Mouse (Mus musculus) embryo, embryonic 10.5 days (tissue): ENCODE measurements at regions not wholly inside any gene's neighbourhood (a gene's known extent, or its start where the extent isn't known, plus 50 kb on each side); places are given as distances from the start of the nearest gene placed in this dataset.

Experiments
- DNase-seq: peaks from one replicate; pipeline ENCODE4 v3.0.0-alpha.2; 2015; ENCODE audit warnings: low spot score

GRCm38 (mm10) chr1:128975586-128975985 is 297.5 kb upstream of the Thsd7b start:
- DNase-seq: no peak

GRCm38 (mm10) chr1:128951436-128951835 is 321.7 kb upstream of the Thsd7b start:
- DNase-seq: no peak

GRCm38 (mm10) chr1:128950512-128950911 is 322.6 kb upstream of the Thsd7b start:
- no peak for DNase-seq

GRCm38 (mm10) chr1:128914811-128915210 is 322.7 kb upstream of the Cxcr4 start:
- no peak for DNase-seq

- DNase-seq: no peak
Observed at GRCm38 (mm10) chr1:128912532-128912931, 320.4 kb upstream of the Cxcr4 start.

- no peak for DNase-seq
Observed at GRCm38 (mm10) chr1:128907566-128907965, 315.5 kb upstream of the Cxcr4 start.

GRCm38 (mm10) chr1:128898025-128898424 is 305.9 kb upstream of the Cxcr4 start:
- DNase-seq: no peak

GRCm38 (mm10) chr1:128894546-128894945 is 302.5 kb upstream of the Cxcr4 start:
- DNase-seq: no peak

- no peak for DNase-seq
Observed at GRCm38 (mm10) chr1:128878291-128878690, 286.2 kb upstream of the Cxcr4 start.

GRCm38 (mm10) chr1:128875289-128875688 is 283.2 kb upstream of the Cxcr4 start:
- peak; percentile 82 for DNase-seq

- DNase-seq: no peak
Observed at GRCm38 (mm10) chr1:128874190-128874589, 282.1 kb upstream of the Cxcr4 start.

- no peak for DNase-seq
Observed at GRCm38 (mm10) chr1:128868761-128869160, 276.7 kb upstream of the Cxcr4 start.

GRCm38 (mm10) chr1:128860537-128860936 is 268.4 kb upstream of the Cxcr4 start:
- no peak for DNase-seq

- DNase-seq: no peak
Observed at GRCm38 (mm10) chr1:128860094-128860493, 268.0 kb upstream of the Cxcr4 start.

- DNase-seq: no peak
Observed at GRCm38 (mm10) chr1:128858661-128859060, 266.6 kb upstream of the Cxcr4 start.

GRCm38 (mm10) chr1:128856933-128857332 is 264.8 kb upstream of the Cxcr4 start:
- DNase-seq: no peak

- DNase-seq: no peak
Observed at GRCm38 (mm10) chr1:128854649-128855048, 262.6 kb upstream of the Cxcr4 start.

GRCm38 (mm10) chr1:128853286-128853685 is 261.2 kb upstream of the Cxcr4 start:
- no peak for DNase-seq

- no peak for DNase-seq
Observed at GRCm38 (mm10) chr1:128837361-128837760, 245.3 kb upstream of the Cxcr4 start.

- DNase-seq: no peak
Observed at GRCm38 (mm10) chr1:128835510-128835909, 243.4 kb upstream of the Cxcr4 start.

GRCm38 (mm10) chr1:128833096-128833715 is 241.1 kb upstream of the Cxcr4 start:
- no peak for DNase-seq

GRCm38 (mm10) chr1:128832201-128832883 is 240.2 kb upstream of the Cxcr4 start:
- DNase-seq: peak; percentile 91

- DNase-seq: no peak
Observed at GRCm38 (mm10) chr1:128830671-128831240, 238.7 kb upstream of the Cxcr4 start.
